Mouse (Mus musculus) testis, adult 2 months (tissue): ENCODE data around the gene Trip11.

Experiments used
- CTCF ChIP-seq: fragments of 200-500 bp; IDR thresholded peaks from 2 replicates; pipeline ENCODE4 v1.5.1; 2012; ENCODE audit warnings: low read depth, mild to moderate bottlenecking, inconsistent platforms, low read length, moderate library complexity; ENCODE audit not compliant: control insufficient read depth, insufficient read depth, insufficient replicate concordance
- POLR2A ChIP-seq: fragments of 200-500 bp; IDR thresholded peaks from 2 replicates; pipeline ENCODE4 v1.6.1; 2012; ENCODE audit warnings: low read depth, mild to moderate bottlenecking, inconsistent platforms, low read length, moderate library complexity; ENCODE audit not compliant: control insufficient read depth

GRCm38 (mm10) chr12:101789250-101789649, 123.8 kb downstream of the Trip11 start:
- TF ChIP-seq CTCF = no peak
- no peak for TF ChIP-seq POLR2A
